Mouse (Mus musculus) central nervous system, embryonic 11.5 days (tissue): Measurements from ENCODE around the gene Noc4l. TPM values are rescaled to one million over a fixed set of nuclear protein-coding genes. Genes with fewer than 3 reads are reported as not detected.

Experiments used
- polyA plus RNA-seq: library from polyadenylated mRNA; depleted of rRNA; stranded (reverse); fragments of >200 nt; gene quantifications from 2 replicates; pipeline ENCODE4 v1.2.3, GENCODE M21; 2012; rRNA removed

The Noc4l gene
- polyA plus RNA-seq: 55.9 and 59.3 TPM in 2 replicates

DNA sequence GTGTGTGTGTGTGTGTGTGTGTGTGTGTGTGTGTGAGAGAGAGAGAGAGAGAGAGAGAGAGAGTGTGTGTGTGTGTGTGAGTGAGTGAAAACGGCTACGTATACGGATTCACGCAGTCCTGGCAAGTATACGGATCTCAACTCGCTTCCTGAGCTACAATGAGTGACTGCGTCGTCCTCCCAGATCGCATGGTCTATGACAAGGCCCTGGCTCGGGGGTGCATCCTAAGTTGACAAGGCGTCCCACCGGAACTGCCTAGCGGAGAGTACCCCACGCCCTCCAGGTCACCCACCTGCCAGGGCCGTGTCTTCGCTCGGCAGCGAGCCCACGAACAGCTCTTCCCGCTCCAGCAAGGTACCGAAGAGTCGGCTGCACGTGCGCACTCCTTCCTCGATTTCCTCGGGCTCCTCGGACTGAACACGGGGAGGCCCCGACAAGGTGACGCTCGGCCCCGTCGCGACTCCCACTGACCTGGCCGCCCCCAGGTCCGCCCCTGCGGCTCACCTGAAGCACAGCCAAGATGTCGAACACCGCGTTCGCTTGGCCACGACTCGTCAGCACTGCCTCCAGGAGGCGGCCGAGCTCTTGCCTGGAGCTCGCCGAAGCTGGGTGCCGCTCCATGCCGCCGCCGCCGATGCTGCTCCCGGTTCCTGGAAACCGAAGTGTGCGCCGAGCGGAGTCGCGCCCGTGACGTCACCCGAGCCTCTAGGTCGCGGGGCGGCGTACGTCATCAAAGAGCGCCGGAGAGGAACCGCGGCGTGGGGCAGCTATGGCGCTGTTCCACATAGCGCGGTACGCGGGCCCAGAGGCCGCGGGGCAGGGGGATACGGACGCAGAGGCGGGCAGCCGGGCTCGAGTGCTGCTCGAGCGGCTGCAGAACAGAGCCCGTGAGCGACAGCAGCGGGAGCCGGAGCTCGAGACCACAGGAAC is at the start of gene Noc4l, which contains the start of gene Ddx51:
TSS of gene Noc4l (minus strand) at position 699 of the 930 bp plus-strand sequence.
TSS of gene Ddx51 (plus strand) at position 733 of the 930 bp plus-strand sequence.

Other genes starting within 250 kb of the Noc4l start
- 45.1 and 52.0 TPM in 2 replicates for gene Fbrsl1, start 204.9 kb downstream of the Noc4l start, polyA plus RNA-seq
- gene Galnt9, start 109.1 kb downstream of the Noc4l start, polyA plus RNA-seq: 4.8 and 5.7 TPM in 2 replicates
- gene Ddx51, start within 50 bp of the Noc4l start, polyA plus RNA-seq: 32.6 and 71.6 TPM in 2 replicates
- gene Ep400, start 117.3 kb upstream of the Noc4l start, polyA plus RNA-seq: 35.3 and 69.3 TPM in 2 replicates
- gene Pus1, start 127.2 kb upstream of the Noc4l start, polyA plus RNA-seq: 30.2 and 39.8 TPM in 2 replicates
- gene Ulk1, start 156.7 kb upstream of the Noc4l start, polyA plus RNA-seq: 55.7 and 74.2 TPM in 2 replicates
- gene Hscb, start 186.4 kb upstream of the Noc4l start, polyA plus RNA-seq: 17.5 and 17.8 TPM in 2 replicates
- gene Chek2, start 186.6 kb upstream of the Noc4l start, polyA plus RNA-seq: 17.5 and 24.4 TPM in 2 replicates
- 9.6 and 14.1 TPM in 2 replicates for gene Ttc28, start 226.4 kb upstream of the Noc4l start, polyA plus RNA-seq